13 mouse cellular contexts compared by ENCODE assay signal in genomic region chr6:131316155-131317101, GRCm38 (mm10). TPM values are rescaled to one million over a fixed set of nuclear protein-coding genes. Genes with fewer than 3 reads are reported as not detected.
DNase-seq lines count a peak whose midpoint lies in the region; ATAC-seq and TF ChIP-seq lines count a peak whose summit lies in the region.
"Had no signal": no experiment of that assay in that cellular context is flagged by ENCODE, and none has a peak within 500 bp of the region (broad histone marks: within the 10 kb centered on the region; RNA-seq: fewer than 3 reads in every experiment).

No protein-coding gene starts in this region.

- no peak for TF ChIP-seq CTCF in stomach, postnatal 0 days (IDR thresholded peaks at IDR 0.05; ENCODE audit: low read depth)

- 78% methylated on average over 7 of the region's 7 CpGs for WGBS in embryonic facial prominence, embryonic 15.5 days
- 55% methylated on average over 7 of the region's 7 CpGs for WGBS in liver, embryonic 16.5 days (ENCODE audit: insufficient replicate concordance)
- 59% methylated on average over 7 of the region's 7 CpGs for WGBS in stomach, postnatal 0 days
- WGBS in forebrain, embryonic 15.5 days: 87% methylated on average over 7 of the region's 7 CpGs

- peak; percentile 82 for TF ChIP-seq EP300 in stomach, postnatal 0 days (optimal IDR thresholded peaks at IDR 0.05)

- no peak overlapping the region for H3K4me3 ChIP-seq in embryonic facial prominence, embryonic 15.5 days (replicated peaks)
- no peak overlapping the region for H3K4me3 ChIP-seq in liver, embryonic 16.5 days (ENCODE audit: low read depth, low read length)
- no peak overlapping the region for H3K4me3 ChIP-seq in stomach, postnatal 0 days (ENCODE audit: low read depth, low read length)
- H3K4me3 ChIP-seq in forebrain, embryonic 15.5 days: no peak overlapping the region
- H3K4me3 ChIP-seq: heart, adult 2 months; limb, embryonic 12.5 days had no signal

- ATAC-seq in embryonic facial prominence, embryonic 15.5 days (ENCODE audit: insufficient number of reproducible peaks, low FRiP score, low TSS enrichment, low read depth): peak; percentile 29; the same call in 1 of the 2 replicates
- peak; percentile 64; the same call in 1 of the 2 replicates for ATAC-seq in liver, embryonic 16.5 days (ENCODE audit: low read depth)
- ATAC-seq in stomach, postnatal 0 days (ENCODE audit: low FRiP score, low TSS enrichment): peak; percentile 98
- ATAC-seq in forebrain, embryonic 15.5 days (replicated peaks): no peak
- ATAC-seq: midbrain, embryonic 16.5 days had no signal

- H3K4me2 ChIP-seq in embryonic facial prominence, embryonic 15.5 days (replicated peaks): no peak overlapping the region
- H3K4me2 ChIP-seq in liver, embryonic 16.5 days (ENCODE audit: low read depth, low read length): no peak overlapping the region
- no peak overlapping the region for H3K4me2 ChIP-seq in stomach, postnatal 0 days (replicated peaks; ENCODE audit: low read depth)
- H3K4me2 ChIP-seq in forebrain, embryonic 15.5 days (replicated peaks): no peak overlapping the region
- H3K4me2 ChIP-seq: limb, embryonic 12.5 days had no signal

- H3K9ac ChIP-seq in embryonic facial prominence, embryonic 15.5 days: no peak overlapping the region
- no peak overlapping the region for H3K9ac ChIP-seq in liver, embryonic 16.5 days (ENCODE audit: low read depth, low read length)
- no peak overlapping the region for H3K9ac ChIP-seq in stomach, postnatal 0 days (ENCODE audit: low read length)
- no peak overlapping the region for H3K9ac ChIP-seq in forebrain, embryonic 15.5 days (replicated peaks)
- H3K9ac ChIP-seq: limb, embryonic 12.5 days had no signal

- H3K36me3 ChIP-seq in embryonic facial prominence, embryonic 15.5 days: no peaks in the 10 kb centered on the region
- no peaks in the 10 kb centered on the region for H3K36me3 ChIP-seq in liver, embryonic 16.5 days (ENCODE audit: control insufficient read depth, insufficient read depth)
- no peaks in the 10 kb centered on the region for H3K36me3 ChIP-seq in stomach, postnatal 0 days (ENCODE audit: control insufficient read depth, insufficient read depth, low read length)
- no peaks in the 10 kb centered on the region for H3K36me3 ChIP-seq in forebrain, embryonic 15.5 days
- H3K36me3 ChIP-seq: limb, embryonic 12.5 days had no signal

- H3K4me1 ChIP-seq in embryonic facial prominence, embryonic 15.5 days: no peaks in the 10 kb centered on the region
- H3K4me1 ChIP-seq in liver, embryonic 16.5 days (ENCODE audit: control insufficient read depth, low read depth, low read length): no peaks in the 10 kb centered on the region
- no peaks in the 10 kb centered on the region for H3K4me1 ChIP-seq in stomach, postnatal 0 days (replicated peaks; ENCODE audit: control insufficient read depth, insufficient read depth)
- no peaks in the 10 kb centered on the region for H3K4me1 ChIP-seq in forebrain, embryonic 15.5 days
- H3K4me1 ChIP-seq: limb, embryonic 12.5 days had no signal

- DNase-seq in lung, adult 18-20 months: peak; percentile 19 to 48
- no peak for DNase-seq in lung, postnatal 14 days
- DNase-seq in stomach, postnatal 0 days (ENCODE audit: low spot score): peak; percentile 75
- DNase-seq in heart, adult 11 months: no peak
- no peak for DNase-seq in layer of hippocampus, postnatal 14 days (ENCODE audit: low spot score in 2 of 2)
- DNase-seq: adrenal gland, adult 2 months; heart, adult 2 months; thymus, postnatal 14 days had no signal

- H3K27ac ChIP-seq in embryonic facial prominence, embryonic 15.5 days (replicated peaks): no peak overlapping the region
- H3K27ac ChIP-seq in liver, embryonic 16.5 days (ENCODE audit: low read length): no peak overlapping the region
- H3K27ac ChIP-seq in stomach, postnatal 0 days (replicated peaks): peak overlapping the region; percentile 90
- no peak overlapping the region for H3K27ac ChIP-seq in forebrain, embryonic 15.5 days (replicated peaks)
- H3K27ac ChIP-seq: heart, adult 2 months; limb, embryonic 12.5 days had no signal

- H3K27me3 ChIP-seq in embryonic facial prominence, embryonic 15.5 days: no peaks in the 10 kb centered on the region
- no peaks in the 10 kb centered on the region for H3K27me3 ChIP-seq in liver, embryonic 16.5 days (ENCODE audit: control insufficient read depth, insufficient read depth, low read depth, low read length)
- no peaks in the 10 kb centered on the region for H3K27me3 ChIP-seq in stomach, postnatal 0 days (ENCODE audit: control insufficient read depth, insufficient read depth, low read length)
- H3K27me3 ChIP-seq in forebrain, embryonic 15.5 days: no peaks in the 10 kb centered on the region
- H3K27me3 ChIP-seq: limb, embryonic 12.5 days had no signal

- H3K9me3 ChIP-seq in embryonic facial prominence, embryonic 15.5 days (replicated peaks): no peaks in the 10 kb centered on the region
- no peaks in the 10 kb centered on the region for H3K9me3 ChIP-seq in liver, embryonic 16.5 days (replicated peaks; ENCODE audit: control insufficient read depth, low read length)
- no peaks in the 10 kb centered on the region for H3K9me3 ChIP-seq in stomach, postnatal 0 days (ENCODE audit: control insufficient read depth, low read length)
- no peaks in the 10 kb centered on the region; the same call in 1 of the 2 replicates for H3K9me3 ChIP-seq in forebrain, embryonic 15.5 days
- H3K9me3 ChIP-seq: limb, embryonic 12.5 days had no signal

RNA-seq across cellular contexts. Expression of gene Magohb, which starts 23.4 kb away (rescaled TPM):
- 46.3 and 50.8 TPM in 2 replicates for polyA plus RNA-seq in embryonic facial prominence, embryonic 15.5 days (2015; fragmentation: Nextera tagmentation; extraction: Ambion mirVana)
- polyA plus RNA-seq in liver, embryonic 16.5 days (2015; fragmentation: Nextera tagmentation; extraction: Ambion mirVana): 15.2 and 22.0 TPM in 2 replicates
- 44.4 and 50.8 TPM in 2 replicates for polyA plus RNA-seq in stomach, postnatal 0 days (2015; fragmentation: Nextera tagmentation; extraction: Ambion mirVana)
- polyA plus RNA-seq in forebrain, embryonic 15.5 days (2015; fragmentation: Nextera tagmentation; extraction: Ambion mirVana): 47.6 and 55.0 TPM in 2 replicates
- 10 to 100 TPM; 15.1 to 15.4 TPM for total RNA-seq in layer of hippocampus, postnatal 14 days (2021)
- polyA plus RNA-seq: adrenal gland, adult 2 months had no signal

RNA-seq across cellular contexts. Expression of gene Styk1, which starts 37.0 kb away (rescaled TPM):
- polyA plus RNA-seq in embryonic facial prominence, embryonic 15.5 days (2015; fragmentation: Nextera tagmentation; extraction: Ambion mirVana): 0.64 and 0.73 TPM in 2 replicates
- polyA plus RNA-seq in liver, embryonic 16.5 days (2015; fragmentation: Nextera tagmentation; extraction: Ambion mirVana): 0.72 and 1.1 TPM in 2 replicates
- polyA plus RNA-seq in stomach, postnatal 0 days (2015; fragmentation: Nextera tagmentation; extraction: Ambion mirVana): 15.8 and 16.4 TPM in 2 replicates
- 3.4 and 4.3 TPM in 2 replicates for polyA plus RNA-seq in forebrain, embryonic 15.5 days (2015; fragmentation: Nextera tagmentation; extraction: Ambion mirVana)
- total RNA-seq in layer of hippocampus, postnatal 14 days (2021): 1 to 10 TPM; 2.8 to 5.1 TPM
- polyA plus RNA-seq: adrenal gland, adult 2 months had no signal

Comparison
In these comparisons a context has a peak if more than half of its experiments do, and no peak if none do; other contexts are left out.
1. DNase-seq: peak in lung, adult 18-20 months (2 of 2) and stomach, postnatal 0 days (single experiment); none in lung, postnatal 14 days (single experiment), heart, adult 11 months (single experiment) and layer of hippocampus, postnatal 14 days (0 of 2).